Mouse (Mus musculus): ENCODE results near the gene Galnt13.

DNA sequence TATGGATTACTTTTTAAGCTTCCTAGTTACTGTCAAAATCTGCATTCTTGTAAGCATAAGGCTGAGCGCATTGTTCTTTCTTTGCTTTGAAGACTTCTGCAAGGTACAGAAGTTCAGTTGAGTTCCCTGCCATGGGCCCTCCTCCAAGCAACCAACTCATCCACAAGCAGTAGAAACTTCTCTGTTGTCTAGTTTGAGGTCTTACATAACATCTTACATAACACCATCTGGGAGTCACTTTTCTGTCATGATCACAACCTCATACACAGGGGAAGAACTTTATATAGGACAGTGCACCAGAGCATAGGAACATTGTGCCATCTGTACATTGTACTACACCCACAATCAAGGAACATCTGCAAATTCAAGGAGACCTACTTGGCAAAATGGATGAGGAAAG, 651.9 kb downstream of the Galnt13 start:
- no peak for TF ChIP-seq POLR2A (IDR thresholded peaks at IDR 0.05; ENCODE audit: insufficient read depth, low read length)
- no peak for TF ChIP-seq CTCF (IDR thresholded peaks at IDR 0.05; ENCODE audit: low read depth, low read length)
